Mouse (Mus musculus) T-helper 2 cell (primary cell): ENCODE results near the gene Ufsp1.

Experiments used
- in situ Hi-C: fragments of 300-600 bp; cut with MboI, MseI; formaldehyde crosslinking; loops from one replicate; pipeline ENCODE4 v1.15.1; 2025; ENCODE audit warnings: high pct_unique_total_duplicates

Gene Ufsp1

GRCm38 (mm10) chr5:137294744-137295093 is 290 bp downstream of the Ufsp1 start:
- in situ Hi-C loops: loop anchor here (10.0 kb wide), 1 partner anchor 310 kb away; the partner anchor contains the start of gene Mospd3

DNA sequence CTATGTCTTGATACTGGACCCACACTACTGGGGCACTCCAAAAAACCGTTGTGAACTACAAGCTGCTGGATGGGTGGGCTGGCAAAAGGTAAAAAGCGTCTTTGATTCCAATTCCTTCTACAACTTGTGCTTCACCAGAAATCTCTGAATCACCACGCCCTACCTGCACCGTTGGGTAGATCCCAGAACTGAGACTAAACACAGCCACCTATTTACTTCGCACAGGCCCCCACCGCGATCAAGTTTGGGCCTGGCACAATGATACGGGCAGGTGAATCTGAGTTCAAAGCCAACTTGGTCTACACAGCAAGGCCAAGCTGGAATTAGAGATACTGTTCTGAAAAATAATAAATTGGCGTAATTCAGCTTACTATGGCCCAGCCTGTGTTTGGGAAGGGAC is 867 bp downstream of the Ufsp1 start:
- in situ Hi-C loops: loop anchor here (10.0 kb wide), 1 partner anchor 310 kb away; the partner anchor contains the start of gene Mospd3

DNA sequence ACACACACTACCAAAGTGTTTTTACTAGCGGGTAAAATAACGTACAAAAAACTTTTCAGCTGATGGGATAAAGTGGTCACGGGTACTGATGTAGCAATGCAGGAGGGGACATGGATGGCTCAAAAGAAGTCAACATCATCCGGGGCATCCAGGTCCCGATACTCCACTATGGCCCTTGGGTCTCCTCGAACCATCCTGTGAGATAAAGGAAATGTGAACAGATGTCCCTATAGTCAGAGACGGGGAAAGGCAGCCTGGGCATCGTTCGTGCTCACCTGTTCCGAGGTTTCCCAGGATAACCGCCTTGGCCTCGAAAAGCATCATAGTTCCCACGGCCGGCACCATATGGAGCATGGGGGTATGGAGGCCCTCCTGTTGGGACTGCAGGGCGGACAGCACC is 1.3 kb downstream of the Ufsp1 start:
- in situ Hi-C loops: loop anchor here (10.0 kb wide), 1 partner anchor 309 kb away; the partner anchor contains the start of gene Mospd3

DNA sequence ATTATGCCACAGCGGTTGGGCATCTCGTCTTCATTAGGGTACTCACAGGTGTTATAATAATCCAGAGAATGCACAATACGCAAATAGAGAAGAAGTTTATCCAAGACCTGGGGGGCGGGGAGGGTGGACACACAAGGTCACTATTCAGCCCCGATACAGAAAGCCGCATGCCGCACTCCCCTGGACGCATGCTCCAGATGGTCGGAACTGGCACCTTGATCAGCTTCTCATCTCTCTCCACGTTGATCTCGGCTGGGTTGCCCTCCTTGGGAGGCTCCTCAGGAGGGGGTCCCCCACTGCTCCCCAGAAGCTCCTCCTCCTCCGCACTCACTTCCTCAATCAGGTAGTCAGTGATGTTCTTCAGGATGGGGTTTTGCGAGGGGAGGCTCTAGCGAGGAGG is 2.7 kb downstream of the Ufsp1 start:
- in situ Hi-C loops: loop anchor here (10.0 kb wide), 1 partner anchor 308 kb away; the partner anchor contains the start of gene Mospd3

DNA sequence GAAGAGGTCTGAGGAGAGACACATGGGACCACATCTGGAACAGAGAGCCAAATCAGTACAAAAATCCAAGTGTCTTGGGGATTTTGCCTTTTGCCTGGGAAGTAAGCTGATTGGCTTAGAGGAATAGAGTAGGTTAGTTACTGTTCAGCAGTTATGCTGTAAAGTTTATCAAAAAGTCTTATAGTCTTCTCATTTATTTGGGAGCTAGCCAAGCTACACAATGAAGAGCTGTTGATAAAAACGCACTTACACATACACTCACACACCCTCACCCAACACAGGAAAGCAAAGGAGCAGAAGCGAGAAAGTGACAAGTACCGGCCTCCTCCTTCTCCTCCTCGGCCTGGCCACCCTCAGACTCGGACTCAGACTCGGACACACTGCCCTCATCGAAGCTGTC is 4.8 kb downstream of the Ufsp1 start:
- in situ Hi-C loops: loop anchor here (10.0 kb wide), 1 partner anchor 306 kb away; the partner anchor contains the start of gene Mospd3

GRCm38 (mm10) chr5:137301253-137301652 is 6.8 kb downstream of the Ufsp1 start:
- in situ Hi-C loops: loop anchor here (25.0 kb wide), 1 partner anchor 739 kb away; the partner anchor contains the start of gene Cux1

DNA sequence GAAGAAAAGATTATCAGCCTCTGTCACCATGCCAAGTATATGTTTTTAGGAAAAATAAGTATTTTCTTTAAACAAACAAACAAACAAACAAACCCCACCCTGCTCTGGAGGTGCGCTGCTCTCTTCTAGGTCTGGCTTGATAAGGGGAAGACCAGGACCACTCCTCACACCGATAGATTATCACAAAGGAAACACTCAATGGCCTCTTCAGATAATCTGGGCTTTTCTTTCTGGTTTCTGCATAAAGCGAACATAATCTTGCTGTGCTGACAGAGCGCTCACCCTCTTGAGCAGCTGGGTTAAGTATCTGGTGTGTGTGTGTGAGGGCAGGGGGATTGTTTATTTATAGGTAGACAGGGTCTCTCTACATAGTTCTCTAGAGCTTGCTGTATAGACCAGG is 9.2 kb downstream of the Ufsp1 start:
- in situ Hi-C loops: loop anchor here (25.0 kb wide), 1 partner anchor 741 kb away; the partner anchor contains the start of gene Cux1

GRCm38 (mm10) chr5:137304165-137304564 is 9.7 kb downstream of the Ufsp1 start:
- in situ Hi-C loops: loop anchor here (25.0 kb wide), 1 partner anchor 742 kb away; the partner anchor contains the start of gene Cux1

DNA sequence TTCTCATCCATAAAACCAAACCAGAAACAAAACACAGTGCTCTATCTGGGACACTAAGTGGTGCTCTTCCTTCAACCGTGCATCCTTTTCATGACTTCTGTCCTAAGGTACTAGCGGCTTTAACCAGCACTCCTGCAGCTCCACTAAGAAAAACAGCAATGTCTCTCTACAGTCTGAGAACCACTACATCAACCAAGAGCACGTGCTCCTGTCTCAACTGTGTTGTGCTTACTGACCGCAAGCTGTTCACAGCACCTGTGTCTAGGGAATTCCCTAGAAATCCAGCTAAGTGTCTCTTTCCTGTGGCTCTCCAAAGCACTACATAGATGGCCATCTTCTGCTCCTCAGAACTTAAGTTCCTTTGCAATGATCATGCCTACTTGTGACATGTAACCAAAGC is 10.4 kb downstream of the Ufsp1 start:
- in situ Hi-C loops: loop anchor here (25.0 kb wide), 1 partner anchor 743 kb away; the partner anchor contains the start of gene Cux1

- in situ Hi-C loops: loop anchor here (25.0 kb wide), 1 partner anchor 744 kb away; the partner anchor contains the start of gene Cux1
These were observed 11.4 kb downstream of the Ufsp1 start for GRCm38 (mm10) chr5:137305822-137306221.

GRCm38 (mm10) chr5:137306439-137307005 is 12.1 kb downstream of the Ufsp1 start:
- in situ Hi-C loops: loop anchor here (25.0 kb wide), 1 partner anchor 744 kb away; the partner anchor contains the start of gene Cux1

GRCm38 (mm10) chr5:137307071-137307912 is 12.9 kb downstream of the Ufsp1 start, which contains the start of gene Srrt:
Gene Srrt (minus strand): TSS chr5:137307674.
- in situ Hi-C loops: loop anchor here (25.0 kb wide), 1 partner anchor 745 kb away; the partner anchor contains the start of gene Cux1

DNA sequence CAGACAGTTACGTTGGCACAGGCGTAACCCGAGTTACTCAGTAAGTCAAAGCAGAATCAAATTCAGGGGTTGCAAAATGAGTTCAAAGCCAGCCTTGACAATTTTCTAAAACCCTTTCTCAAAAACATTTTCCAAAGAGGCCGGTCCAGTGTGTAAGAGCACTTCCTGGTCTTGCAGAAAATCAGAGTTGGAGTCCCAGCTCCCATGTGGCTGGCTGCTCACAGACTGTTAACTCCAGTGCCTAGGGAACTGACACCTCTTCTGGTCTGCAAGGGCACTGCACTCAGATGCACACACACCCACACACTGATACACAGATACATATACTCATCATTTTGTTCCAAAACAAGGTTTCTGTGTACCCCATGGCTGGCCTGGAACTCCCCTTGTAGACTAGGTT is 13.9 kb downstream of the Ufsp1 start:
- in situ Hi-C loops: loop anchor here (25.0 kb wide), 1 partner anchor 746 kb away; the partner anchor contains the start of gene Cux1

- in situ Hi-C loops: loop anchor here (25.0 kb wide), 1 partner anchor 751 kb away; the partner anchor contains the start of gene Cux1
These were observed 19.2 kb downstream of the Ufsp1 start for GRCm38 (mm10) chr5:137313466-137314192.

DNA sequence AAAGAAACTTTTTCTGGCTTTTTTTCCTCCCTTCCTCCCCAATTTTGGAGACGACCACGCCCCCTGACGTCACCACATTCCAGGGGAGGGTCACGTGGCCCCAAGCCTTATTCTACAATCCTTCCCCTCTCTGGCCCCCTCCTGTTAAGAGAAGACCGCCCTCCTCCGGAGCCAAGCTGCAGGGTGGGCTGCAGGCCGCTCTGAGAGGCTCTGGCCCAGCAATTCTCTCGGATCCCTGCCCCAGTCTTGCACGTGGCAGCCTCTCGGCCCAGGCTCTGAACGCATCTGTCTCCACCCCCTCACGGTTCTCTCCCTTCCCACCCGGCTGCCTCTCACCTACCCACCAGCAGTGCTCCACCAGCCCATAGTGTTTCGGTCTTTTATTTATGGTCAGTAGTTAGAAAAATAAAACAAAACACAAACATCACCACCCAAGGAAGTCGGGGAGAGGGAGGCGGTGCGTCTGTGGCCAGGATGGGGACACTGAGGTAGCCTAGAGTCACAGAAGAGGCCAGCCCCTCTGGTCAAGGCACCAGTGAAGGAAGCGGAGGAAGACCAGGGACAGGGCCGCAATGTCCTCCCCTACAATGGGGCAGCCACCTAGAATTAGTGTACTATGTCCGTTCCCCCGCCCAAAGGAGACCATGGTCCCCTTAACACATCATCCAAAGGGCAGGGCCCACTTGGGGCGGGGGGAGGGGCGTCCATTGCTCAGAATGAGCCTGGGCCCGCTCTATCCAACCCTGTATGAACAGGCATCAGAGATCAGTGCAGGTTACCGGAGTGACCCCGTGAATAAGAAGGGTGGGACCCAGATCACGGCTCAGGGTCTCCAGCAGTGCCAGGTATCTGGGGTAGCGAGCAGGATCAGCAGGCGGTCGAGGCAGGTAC is 20.0 kb downstream of the Ufsp1 start, which contains the start of gene Trip6:
Trip6 (minus strand) TSS at position 212 of the 891 bp plus-strand sequence.
- in situ Hi-C loops: loop anchor here (25.0 kb wide), 1 partner anchor 752 kb away; the partner anchor contains the start of gene Cux1

DNA sequence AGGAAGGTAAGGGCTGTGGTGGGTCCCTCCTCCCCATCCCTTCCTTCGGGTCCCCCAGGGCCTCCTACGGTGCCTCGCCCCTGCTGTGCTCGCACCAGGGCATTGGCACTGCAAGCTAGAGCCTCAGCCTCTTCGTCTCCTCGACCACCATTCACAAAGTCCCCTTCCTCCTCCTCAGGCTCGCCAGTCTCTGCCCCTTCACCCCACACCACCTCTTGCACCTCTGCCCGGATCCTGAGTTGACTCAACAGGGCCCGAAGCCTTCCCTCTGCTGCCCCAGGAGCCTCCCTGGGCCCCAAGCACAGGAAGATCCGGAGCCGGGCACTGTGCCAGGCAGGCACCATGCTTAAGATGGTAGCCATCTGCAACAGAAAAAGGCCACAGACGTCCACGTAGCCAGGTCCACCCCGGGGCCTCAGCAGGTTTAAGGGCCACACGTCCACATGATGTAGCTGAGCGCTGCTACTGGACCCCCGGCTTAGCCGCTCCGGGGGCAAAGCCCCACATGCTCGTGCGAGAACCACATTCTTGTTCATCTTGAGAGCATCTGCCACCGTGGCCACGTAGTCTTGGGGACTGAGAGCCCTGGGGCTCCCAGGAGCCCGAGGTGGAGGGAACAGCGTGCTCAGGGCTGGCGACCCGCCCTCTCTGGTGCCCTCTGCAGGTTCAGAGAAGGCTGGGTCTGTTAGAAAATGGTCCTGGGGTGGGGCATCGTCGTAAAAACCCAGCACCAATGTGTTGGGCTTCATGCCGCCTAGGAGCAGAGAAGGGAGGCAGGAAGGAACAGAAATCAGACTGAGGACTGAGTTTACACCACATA is 20.9 kb downstream of the Ufsp1 start:
- in situ Hi-C loops: loop anchor here (25.0 kb wide), 1 partner anchor 753 kb away; the partner anchor contains the start of gene Cux1

DNA sequence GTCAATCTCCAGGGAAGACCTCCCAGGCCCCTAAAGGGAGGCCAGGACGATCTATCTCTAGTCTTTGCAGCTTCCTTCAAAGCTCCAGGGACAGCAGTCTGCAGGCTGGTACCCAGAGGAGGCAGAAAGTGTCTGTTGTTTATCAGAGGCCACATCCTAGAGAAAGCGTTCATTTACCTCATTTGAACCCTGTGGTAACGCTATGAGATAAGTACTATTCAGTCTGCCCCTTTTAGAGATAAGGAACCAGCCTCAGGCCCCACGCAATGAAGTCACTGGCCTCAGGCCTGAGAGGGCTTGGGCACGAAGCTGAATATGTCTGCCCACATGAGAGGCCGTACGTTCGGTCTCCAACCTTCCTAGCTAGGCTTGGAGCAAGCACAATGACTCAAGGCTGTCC is 22.9 kb downstream of the Ufsp1 start:
- in situ Hi-C loops: loop anchor here (25.0 kb wide), 1 partner anchor 755 kb away; the partner anchor contains the start of gene Cux1

- in situ Hi-C loops: loop anchor here (25.0 kb wide), 1 partner anchor 756 kb away; the partner anchor contains the start of gene Cux1
These were observed 24.1 kb downstream of the Ufsp1 start for GRCm38 (mm10) chr5:137318570-137318969.

DNA sequence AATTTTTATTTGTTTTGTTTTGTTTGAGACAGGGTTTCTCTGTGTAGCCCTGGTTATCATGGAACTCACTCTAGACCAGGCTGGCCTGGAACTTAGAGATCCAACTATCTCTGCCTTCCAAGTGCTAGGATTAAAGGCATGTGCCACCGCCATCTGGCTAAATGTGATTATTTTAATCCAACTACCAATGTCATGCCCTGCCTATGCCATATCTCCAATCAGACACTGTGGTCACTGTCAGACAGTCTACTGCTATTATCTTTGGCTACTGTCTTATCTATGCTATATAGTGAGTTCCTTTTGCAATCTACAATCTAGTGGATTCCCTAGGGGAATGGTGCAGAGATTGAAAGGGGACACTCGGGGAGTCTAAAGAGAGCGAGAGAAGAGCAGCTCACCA is 26.6 kb downstream of the Ufsp1 start:
- in situ Hi-C loops: loop anchor here (25.0 kb wide), 1 partner anchor 759 kb away; the partner anchor contains the start of gene Cux1
